Mouse (Mus musculus) ES-E14 (cell line): ENCODE results near the gene Lrrc8d. TPM values are rescaled to one million over a fixed set of nuclear protein-coding genes. Genes with fewer than 3 reads are reported as not detected.

Experiments
- DNase-seq: peaks from one replicate; pipeline ENCODE4 v3.0.0-alpha.2; 2013; ENCODE audit warnings: low read depth, low spot score
- H3K27ac ChIP-seq: 2 replicates; pipeline ENCODE4 v1.5.1; 2012; ENCODE audit warnings: low read depth, mild to moderate bottlenecking, low read length, moderate library complexity, mixed read lengths; ENCODE audit not compliant: poor library complexity, insufficient read depth, severe bottlenecking
- H3K36me3 ChIP-seq: 2 replicates; pipeline ENCODE4 v1.6.1; 2012; ENCODE audit warnings: mild to moderate bottlenecking, low read length, moderate library complexity, mixed read lengths; ENCODE audit not compliant: control insufficient read depth, poor library complexity, insufficient read depth, severe bottlenecking
- H3K4me1 ChIP-seq, 2 experiments: fragments of 150-350 bp in 1 of 2; sonication (generic) in 1 of 2; 2 replicates each; pipeline ENCODE4 v1.6.1; 2012; ENCODE audit warnings: low read length in 2 of 2, mild to moderate bottlenecking in 1 of 2, mixed read lengths in 1 of 2; ENCODE audit not compliant: control insufficient read depth in 2 of 2, insufficient read depth in 2 of 2, poor library complexity in 1 of 2
- H3K4me3 ChIP-seq, 2 experiments: fragments of 150-350 bp in 1 of 2; sonication (generic) in 1 of 2; 2 replicates each; pipeline ENCODE4 v1.5.1; 2012; ENCODE audit warnings: low read length in 2 of 2, low read depth in 1 of 2, mild to moderate bottlenecking in 1 of 2, mixed read lengths in 1 of 2; ENCODE audit not compliant: insufficient read depth in 1 of 2, poor library complexity in 1 of 2, severe bottlenecking in 1 of 2
- H3K9ac ChIP-seq: 2 replicates; pipeline ENCODE4 v1.6.1; 2012; ENCODE audit warnings: low read depth, mild to moderate bottlenecking, low read length, mixed read lengths; ENCODE audit not compliant: poor library complexity, insufficient read depth, severe bottlenecking
- H3K9me3 ChIP-seq: fragments of 150-350 bp; sonication (generic); 2 replicates; pipeline ENCODE4 v1.6.1; 2012; ENCODE audit warnings: low read depth, mild to moderate bottlenecking, low read length; ENCODE audit not compliant: control insufficient read depth, insufficient read depth
- CHD2 ChIP-seq: IDR thresholded peaks from 2 replicates; pipeline ENCODE4 v1.6.1; 2014; ENCODE audit warnings: mild to moderate bottlenecking, low read depth, low read length, inconsistent platforms
- HCFC1 ChIP-seq: IDR thresholded peaks from 2 replicates; pipeline ENCODE4 v1.6.1; 2012; ENCODE audit warnings: low read length, inconsistent platforms, borderline replicate concordance; ENCODE audit not compliant: insufficient read depth
- MAFK ChIP-seq: IDR thresholded peaks from 2 replicates; pipeline ENCODE4 v1.6.1; 2014; ENCODE audit warnings: mild to moderate bottlenecking, low read depth, low read length, inconsistent platforms; ENCODE audit not compliant: insufficient read depth
- ZC3H11A ChIP-seq: IDR thresholded peaks from 2 replicates; pipeline ENCODE4 v1.6.1; 2012; ENCODE audit warnings: low read depth, mild to moderate bottlenecking, inconsistent platforms, low read length, borderline replicate concordance
- ZNF384 ChIP-seq: IDR thresholded peaks from 2 replicates; pipeline ENCODE4 v1.6.1; 2012; ENCODE audit warnings: low read depth, low read length, inconsistent platforms
- in situ Hi-C, 2 experiments: fragments of 600-800 bp; cut with MboI; formaldehyde crosslinking; loops; one replicate each; pipeline ENCODE4 v1.15.1; 2025; ENCODE audit warnings: low sequenced_read_pairs in 2 of 2, inconsistent platforms in 1 of 2; ENCODE audit not compliant: unreplicated experiment in 2 of 2
- total RNA-seq: library from RNA; depleted of rRNA; stranded (reverse); fragments of 300-350 nt; gene quantifications from 2 replicates; pipeline ENCODE4 v1.2.3, GENCODE M21; 2012

Gene Lrrc8d
- total RNA-seq, 1 experiment: 23.2 TPM

GRCm38 (mm10) chr5:105824282-105824681, 124.5 kb downstream of the Lrrc8d start:
- H3K27ac ChIP-seq: no peak overlapping the region
- peaks cover 0 to 4% of the 10 kb centered on the region in 2 experiments; a peak in 1 of 4 replicates for H3K4me1 ChIP-seq
- DNase-seq: no peak
- no peak for TF ChIP-seq ZNF384
- no peak for TF ChIP-seq ZC3H11A
- no peak for TF ChIP-seq CHD2
- no peak for TF ChIP-seq HCFC1
- no peak for TF ChIP-seq MAFK
- H3K36me3 ChIP-seq: no peaks in the 10 kb centered on the region
- in situ Hi-C loops: no loop called here
- no peak overlapping the region for H3K4me3 ChIP-seq
- no peaks in the 10 kb centered on the region for H3K9me3 ChIP-seq
- no peak overlapping the region for H3K9ac ChIP-seq

DNA sequence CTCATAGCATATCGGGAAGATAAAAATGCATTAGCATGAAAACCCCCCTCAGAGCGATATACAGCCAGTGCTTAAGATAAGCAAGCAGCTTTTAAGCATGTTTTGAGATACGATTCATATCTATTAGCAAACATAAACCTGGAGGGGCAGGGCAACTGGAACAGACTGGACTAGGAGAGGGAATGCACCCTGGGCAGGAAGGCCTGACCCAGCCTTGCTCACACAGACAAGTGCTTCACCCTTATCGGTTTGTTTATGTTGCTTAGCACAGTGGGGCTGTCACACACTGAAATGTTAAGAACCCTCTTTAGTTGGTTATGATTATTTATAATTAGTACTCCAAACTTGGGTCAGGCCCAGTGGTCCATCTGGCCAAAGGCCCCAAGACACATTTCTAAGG, 125.1 kb downstream of the Lrrc8d start:
- no peak for DNase-seq
- H3K9ac ChIP-seq: no peak overlapping the region
- TF ChIP-seq MAFK: no peak
- no peak for TF ChIP-seq CHD2
- TF ChIP-seq ZC3H11A: no peak
- TF ChIP-seq ZNF384: no peak
- no peak for TF ChIP-seq HCFC1
- H3K4me1 ChIP-seq: peaks cover 0 to 3% of the 10 kb centered on the region in 2 experiments; a peak in 1 of 4 replicates
- H3K4me3 ChIP-seq: no peak overlapping the region
- H3K27ac ChIP-seq: no peak overlapping the region
- in situ Hi-C loops: no loop called here
- no peaks in the 10 kb centered on the region for H3K36me3 ChIP-seq
- H3K9me3 ChIP-seq: no peaks in the 10 kb centered on the region

- Histone ChIP-seq H3K27ac (no peak overlapping the region), H3K9ac (no peak overlapping the region), H3K9me3 (no peaks in the 10 kb centered on the region), H3K36me3 (no peaks in the 10 kb centered on the region), H3K4me1 (no peaks in the 10 kb centered on the region), H3K4me3 (no peak overlapping the region)
- TF ChIP-seq MAFK: no peak
- no peak for TF ChIP-seq ZC3H11A
- TF ChIP-seq HCFC1: no peak
- TF ChIP-seq ZNF384: no peak
- TF ChIP-seq CHD2: no peak
- in situ Hi-C loops: no loop called here
- no peak for DNase-seq
Measured at GRCm38 (mm10) chr5:105826916-105827510, 127.2 kb downstream of the Lrrc8d start.

DNA sequence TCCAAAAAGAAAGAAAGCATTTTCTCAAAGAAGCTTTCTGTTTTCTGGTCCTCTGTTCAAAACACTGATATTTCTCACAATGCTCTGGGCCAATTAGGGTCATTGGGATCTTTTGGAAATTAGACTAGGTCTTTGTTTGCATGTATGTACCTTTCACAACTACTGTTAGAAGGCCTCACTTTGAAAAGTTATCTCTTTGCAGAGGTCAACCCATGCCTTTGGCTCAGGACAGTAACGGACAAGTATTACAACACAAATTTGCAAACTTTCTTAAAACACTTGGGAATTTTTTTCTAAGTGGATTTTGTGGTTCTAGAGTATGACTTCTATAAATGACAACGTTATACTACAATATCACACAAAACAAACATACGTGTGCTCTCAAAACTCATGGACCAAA, 128.3 kb downstream of the Lrrc8d start:
- no peak for DNase-seq
- Histone ChIP-seq H3K36me3 (no peaks in the 10 kb centered on the region), H3K9me3 (no peaks in the 10 kb centered on the region), H3K4me1 (no peaks in the 10 kb centered on the region), H3K9ac (no peak overlapping the region), H3K27ac (no peak overlapping the region), H3K4me3 (no peak overlapping the region)
- in situ Hi-C loops: no loop called here
- TF ChIP-seq HCFC1 (no peak), CHD2 (no peak)

GRCm38 (mm10) chr5:105829008-105829586, 129.3 kb downstream of the Lrrc8d start:
- H3K36me3 ChIP-seq: no peaks in the 10 kb centered on the region
- no peaks in the 10 kb centered on the region for H3K9me3 ChIP-seq
- no peak for DNase-seq
- in situ Hi-C loops: no loop called here
- no peak overlapping the region for H3K9ac ChIP-seq
- no peak overlapping the region for H3K4me3 ChIP-seq
- no peak for TF ChIP-seq MAFK
- TF ChIP-seq CHD2: no peak
- no peak for TF ChIP-seq ZNF384
- H3K27ac ChIP-seq: no peak overlapping the region
- no peaks in the 10 kb centered on the region for H3K4me1 ChIP-seq
